Mouse (Mus musculus) C2C12 (cell line): Measurements from ENCODE around the gene Cox15.

ENCODE experiments used
- CEBPB ChIP-seq: IDR thresholded peaks from one replicate; pipeline ENCODE4 v1.6.1; 2011; ENCODE audit warnings: low read depth, mild to moderate bottlenecking, control low read depth, moderate library complexity
- CTCF ChIP-seq: IDR thresholded peaks from one replicate; pipeline ENCODE4 v1.5.1; 2011; ENCODE audit not compliant: control insufficient read depth, insufficient read depth, insufficient read length
- MAX ChIP-seq: IDR thresholded peaks from one replicate; pipeline ENCODE4 v1.6.1; 2011; ENCODE audit warnings: mild to moderate bottlenecking, control low read depth
- MYOD1 ChIP-seq: IDR thresholded peaks from one replicate; pipeline ENCODE4 v1.6.1; 2011; ENCODE audit warnings: low read depth; ENCODE audit not compliant: control insufficient read depth, insufficient read length
- MYOG ChIP-seq: IDR thresholded peaks from one replicate; pipeline ENCODE4 v1.6.1; 2011; ENCODE audit not compliant: control insufficient read depth, insufficient read length; ENCODE audit errors: extremely low read depth
- USF1 ChIP-seq: IDR thresholded peaks from one replicate; pipeline ENCODE4 v1.6.1; 2011; ENCODE audit warnings: low read depth, mild to moderate bottlenecking, control low read depth, moderate library complexity

GRCm38 (mm10) chr19:43761543-43762256 is 8.9 kb upstream of the Cox15 start:
- no peak for TF ChIP-seq CTCF
- no peak for TF ChIP-seq USF1
- TF ChIP-seq MAX: no peak
- TF ChIP-seq CEBPB: no peak
- TF ChIP-seq MYOG: no peak
- TF ChIP-seq MYOD1: no peak
